Mouse (Mus musculus) embryonic facial prominence, embryonic 13.5 days (tissue): ENCODE data around the gene Raly. TPM values are rescaled to one million over a fixed set of nuclear protein-coding genes. Genes with fewer than 3 reads are reported as not detected.
"Not testable (repeated sequence)": the region's sequence is repeated elsewhere in the genome, so short reads cannot be mapped to it uniquely, and the experiment has no call there.

Experiments used
- ATAC-seq: fragments of 200-750 bp; cut with Nextera tagmentation; 2 replicates; pipeline ENCODE4 v1.8.0; 2017; ENCODE audit warnings: low read depth; ENCODE audit not compliant: insufficient number of reproducible peaks, insufficient read depth, low FRiP score, low TSS enrichment
- H3K27ac ChIP-seq: fragments of 300-500 bp; sonication (generic); 2 replicates; pipeline ENCODE4 v1.5.1; 2015; ENCODE audit warnings: moderate library complexity, mild to moderate bottlenecking, inconsistent platforms
- H3K27me3 ChIP-seq: fragments of 300-500 bp; sonication (generic); 2 replicates; pipeline ENCODE4 v1.6.1; 2015; ENCODE audit warnings: mild to moderate bottlenecking, inconsistent platforms
- H3K36me3 ChIP-seq: fragments of 300-500 bp; sonication (generic); 2 replicates; pipeline ENCODE4 v1.6.1; 2015; ENCODE audit warnings: mild to moderate bottlenecking, inconsistent platforms
- H3K4me1 ChIP-seq: fragments of 300-500 bp; sonication (generic); 2 replicates; pipeline ENCODE4 v1.6.1; 2015; ENCODE audit warnings: inconsistent platforms
- H3K4me2 ChIP-seq: fragments of 300-500 bp; sonication (generic); 2 replicates; pipeline ENCODE4 v1.6.1; 2015; ENCODE audit warnings: moderate library complexity, mild to moderate bottlenecking, inconsistent platforms
- H3K4me3 ChIP-seq: fragments of 300-500 bp; sonication (generic); 2 replicates; pipeline ENCODE4 v1.5.1; 2015; ENCODE audit warnings: mild to moderate bottlenecking, inconsistent platforms
- H3K9ac ChIP-seq: fragments of 300-500 bp; sonication (generic); 2 replicates; pipeline ENCODE4 v1.6.1; 2015; ENCODE audit warnings: mild to moderate bottlenecking, inconsistent platforms
- H3K9me3 ChIP-seq: fragments of 300-500 bp; sonication (generic); 2 replicates; pipeline ENCODE4 v1.6.1; 2016; ENCODE audit warnings: inconsistent platforms
- WGBS: fragments of 180-500 bp; shearing (Covaris S2); methylation state at CpG from one replicate; pipeline ENCODE4 v1.1.7; 2015; ENCODE audit warnings: mixed read lengths; 5-methylcytosine and 5-hydroxymethylcytosine counted together
- polyA plus RNA-seq: library from polyadenylated mRNA; unstranded; fragments of >200 nt; fragmentation: Nextera tagmentation; extraction: Ambion mirVana; gene quantifications from 2 replicates; pipeline ENCODE4 v1.2.1, GENCODE M21; 2015

The Raly gene
- polyA plus RNA-seq, 1 experiment from 2014 or later = 58.3 TPM

DNA sequence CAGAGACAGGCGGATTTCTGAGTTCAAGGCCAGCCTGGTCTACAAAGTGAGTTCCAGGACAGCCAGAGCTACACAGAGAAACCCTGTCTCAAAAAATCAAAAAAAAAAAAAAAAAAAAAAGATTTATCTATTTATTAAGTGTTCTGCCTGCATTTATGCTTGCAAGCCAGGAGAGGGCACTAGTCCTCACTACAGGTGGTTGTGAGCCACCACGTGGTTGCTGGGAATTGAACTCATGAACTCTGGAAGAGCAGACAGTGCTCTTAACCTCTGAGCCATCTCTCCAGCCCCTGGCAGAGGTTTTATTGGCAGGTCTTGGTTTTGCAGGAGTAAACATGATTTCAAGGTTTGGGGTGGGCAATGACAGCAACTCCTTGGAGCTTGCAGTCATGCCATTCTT is 117.3 kb downstream of the Raly start:
- not testable (repeated sequence) for H3K36me3 ChIP-seq, H3K4me1 ChIP-seq, H3K9me3 ChIP-seq, ATAC-seq, H3K4me3 ChIP-seq, H3K9ac ChIP-seq, H3K4me2 ChIP-seq, H3K27me3 ChIP-seq, H3K27ac ChIP-seq
- WGBS = 47% methylated on average over 2 of the region's 2 CpGs

DNA sequence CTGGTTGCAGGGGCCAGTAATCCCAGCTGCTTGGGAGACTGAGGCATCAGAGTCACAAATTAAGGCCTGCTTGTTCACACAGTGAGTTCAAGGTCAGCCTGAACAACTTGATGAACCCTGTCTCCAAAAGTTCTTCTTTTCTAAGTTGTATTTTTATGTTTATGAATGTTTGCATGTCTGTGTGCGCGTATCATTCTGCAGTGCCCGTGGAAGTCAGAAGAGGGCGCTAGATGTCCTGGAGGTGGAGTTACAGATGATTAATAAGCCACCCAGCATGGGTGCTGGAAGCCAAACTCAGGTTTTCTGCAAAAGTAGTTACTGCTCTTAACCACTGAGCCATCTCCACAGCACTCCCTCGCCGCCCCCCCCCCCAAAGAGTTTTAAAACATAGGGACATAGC is 118.9 kb downstream of the Raly start:
- Histone ChIP-seq H3K4me1 (0 out of 2 replicates have a peak, but pooled peaks cover 2% of the 10 kb centered on the region), H3K4me2 (no peak overlapping the region), H3K4me3 (no peak overlapping the region), H3K9ac (no peak overlapping the region), H3K36me3 (no peaks in the 10 kb centered on the region), H3K27ac (no peak overlapping the region), H3K27me3 (no peaks in the 10 kb centered on the region), H3K9me3 (no peaks in the 10 kb centered on the region)
- 83% methylated on average over 6 of the region's 6 CpGs for WGBS
- ATAC-seq = no peak

DNA sequence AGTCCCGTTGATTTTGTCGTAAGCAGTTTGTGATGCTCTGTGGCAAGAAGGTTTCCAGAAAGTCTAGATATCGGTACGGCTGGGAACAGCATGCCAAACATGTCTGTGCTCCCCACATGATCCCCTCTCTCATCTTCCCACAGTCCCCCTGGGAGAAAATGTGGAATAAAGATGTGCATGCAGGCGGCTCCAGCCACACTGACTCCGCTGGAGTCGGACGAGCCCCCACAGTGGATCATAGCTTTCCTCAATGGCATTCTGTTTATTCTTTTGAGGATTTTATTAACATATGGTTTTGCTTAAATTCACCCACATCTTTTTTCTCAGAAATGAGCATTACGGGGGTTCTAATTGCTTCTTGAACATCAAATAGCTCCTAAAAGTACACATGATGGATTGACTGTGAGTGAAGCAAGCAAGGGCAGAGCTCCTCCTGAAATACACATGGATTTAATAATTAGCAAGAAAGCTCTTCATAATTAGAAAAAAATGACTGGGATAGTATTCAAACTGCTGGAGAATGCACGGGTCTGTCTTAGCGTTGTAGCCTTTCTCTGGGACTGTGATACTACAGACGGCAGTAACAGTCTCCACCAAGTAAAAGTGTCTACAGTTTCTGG is 125.1 kb downstream of the Raly start:
- H3K4me1 ChIP-seq = peaks cover 18% of the 10 kb centered on the region
- H3K4me3 ChIP-seq = no peak overlapping the region
- no peaks in the 10 kb centered on the region for H3K27me3 ChIP-seq
- no peaks in the 10 kb centered on the region for H3K36me3 ChIP-seq
- WGBS = 29% methylated on average over 12 of the region's 12 CpGs
- peak overlapping the region; percentile 40 for H3K4me2 ChIP-seq
- peak overlapping the region; percentile 81 for H3K27ac ChIP-seq
- no peak overlapping the region for H3K9ac ChIP-seq
- ATAC-seq = peak; percentile 62; the same call in 1 of the 2 replicates
- no peaks in the 10 kb centered on the region for H3K9me3 ChIP-seq

DNA sequence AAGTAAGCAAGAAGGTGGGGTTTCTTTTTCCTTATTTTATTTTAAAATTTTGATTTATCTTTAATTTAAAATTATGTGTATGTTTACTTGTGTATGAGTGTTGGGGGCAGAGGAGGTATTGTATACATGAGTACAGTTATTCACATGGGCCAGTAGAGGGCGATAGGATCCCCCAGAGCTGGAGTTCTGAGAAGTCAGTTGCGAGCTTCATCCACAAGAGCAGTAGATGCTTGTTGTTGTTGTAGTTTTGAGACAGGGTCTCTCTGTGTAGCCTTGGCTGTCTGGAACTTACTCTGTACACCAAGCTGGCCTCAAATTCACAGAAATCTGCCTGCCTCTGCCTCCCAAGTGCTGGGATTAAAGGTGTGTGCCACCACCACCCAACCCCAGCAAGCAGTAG is 125.7 kb downstream of the Raly start:
- Histone ChIP-seq H3K27ac (peak overlapping the region; percentile 81), H3K27me3 (no peaks in the 10 kb centered on the region), H3K4me1 (peaks cover 20% of the 10 kb centered on the region), H3K9me3 (no peaks in the 10 kb centered on the region), H3K4me3 (no peak overlapping the region), H3K4me2 (no peak overlapping the region), H3K36me3 (no peaks in the 10 kb centered on the region), H3K9ac (no peak overlapping the region)
- 10% methylated on average over 2 of the region's 2 CpGs for WGBS
- ATAC-seq = no peak

Other genes with a start within 250 kb of the Raly start
- 0.95 and 1.6 TPM in 2 replicates for gene 1700003F12Rik, start 244.0 kb upstream of the Raly start, polyA plus RNA-seq
- gene Actl10, start 239.3 kb upstream of the Raly start, polyA plus RNA-seq = 0.41 and 0.45 TPM in 2 replicates
- gene Necab3, start 232.2 kb upstream of the Raly start, polyA plus RNA-seq = 3.8 and 4.3 TPM in 2 replicates
- gene E2f1, start 221.2 kb upstream of the Raly start, polyA plus RNA-seq = 21.1 and 22.6 TPM in 2 replicates
- 24.0 and 24.7 TPM in 2 replicates for gene Pxmp4, start 187.4 kb upstream of the Raly start, polyA plus RNA-seq
- 1.5 and 1.8 TPM in 2 replicates for gene Zfp341, start 177.8 kb upstream of the Raly start, polyA plus RNA-seq
- gene 4930519P11Rik, start 177.7 kb upstream of the Raly start, polyA plus RNA-seq = 1.2 TPM in 1 of 2 replicates, not detected in the other
- 32.8 and 34.7 TPM in 2 replicates for gene Chmp4b, start 139.4 kb upstream of the Raly start, polyA plus RNA-seq
- gene Gm14214, start 21.1 kb upstream of the Raly start, polyA plus RNA-seq = not detected in 2 replicates
- 18.6 and 23.5 TPM in 2 replicates for gene a, start 306 bp downstream of the Raly start, polyA plus RNA-seq
- 138 and 143 TPM in 2 replicates for gene Eif2s2, start 101.8 kb downstream of the Raly start, polyA plus RNA-seq
- 11.8 and 13.1 TPM in 2 replicates for gene Gm14226, start 227.2 kb downstream of the Raly start, polyA plus RNA-seq